12 mouse cellular contexts compared by ENCODE assay signal in genomic region chr2:163875484-163875883, GRCm38 (mm10). TPM values are rescaled to one million over a fixed set of nuclear protein-coding genes. Genes with fewer than 3 reads are reported as not detected.
DNase-seq lines count a peak whose midpoint lies in the region; ATAC-seq and TF ChIP-seq lines count a peak whose summit lies in the region.
"Had no signal": no experiment of that assay in that cellular context is flagged by ENCODE, and none has a peak within 500 bp of the region (broad histone marks: within the 10 kb centered on the region; RNA-seq: fewer than 3 reads in every experiment).

No protein-coding gene starts in this region.

- no peak overlapping the region for H3K4me3 ChIP-seq in lung, adult 2 months (replicated peaks; ENCODE audit: extremely low read depth, low read depth, low read length)
- no peak overlapping the region for H3K4me3 ChIP-seq in hindbrain, embryonic 15.5 days
- no peak overlapping the region for H3K4me3 ChIP-seq in kidney, embryonic 16.5 days (ENCODE audit: low read length)
- H3K4me3 ChIP-seq: embryonic facial prominence, embryonic 13.5 days; heart, embryonic 15.5 days had no signal

- H3K9me3 ChIP-seq in hindbrain, embryonic 15.5 days = no peaks in the 10 kb centered on the region
- H3K9me3 ChIP-seq in kidney, embryonic 16.5 days (ENCODE audit: low read length) = no peaks in the 10 kb centered on the region
- H3K9me3 ChIP-seq: embryonic facial prominence, embryonic 13.5 days; heart, embryonic 15.5 days had no signal

- H3K27me3 ChIP-seq in hindbrain, embryonic 15.5 days = no peaks in the 10 kb centered on the region
- H3K27me3 ChIP-seq in kidney, embryonic 16.5 days (ENCODE audit: insufficient read depth, low read length) = no peaks in the 10 kb centered on the region
- H3K27me3 ChIP-seq: embryonic facial prominence, embryonic 13.5 days had no signal

- H3K4me1 ChIP-seq in lung, adult 2 months (ENCODE audit: control insufficient read depth, insufficient read depth, low read length) = no peaks in the 10 kb centered on the region
- peaks cover 31% of the 10 kb centered on the region for H3K4me1 ChIP-seq in hindbrain, embryonic 15.5 days (replicated peaks)
- no peaks in the 10 kb centered on the region for H3K4me1 ChIP-seq in kidney, embryonic 16.5 days (ENCODE audit: insufficient read depth, low read length)

- DNase-seq in gastrocnemius, postnatal 10 days = peak; percentile 36
- DNase-seq in gastrocnemius, postnatal 36 days = no peak
- peak; percentile 9 for DNase-seq in lung, postnatal 36 days
- DNase-seq in lung, adult 2 months = no peak
- DNase-seq in right cerebral cortex, postnatal 25 days = peak; percentile 31

- H3K4me2 ChIP-seq in hindbrain, embryonic 15.5 days = no peak overlapping the region
- no peak overlapping the region for H3K4me2 ChIP-seq in kidney, embryonic 16.5 days (replicated peaks; ENCODE audit: low read depth, low read length)
- H3K4me2 ChIP-seq: embryonic facial prominence, embryonic 13.5 days; heart, embryonic 15.5 days had no signal

- no peaks in the 10 kb centered on the region for H3K36me3 ChIP-seq in hindbrain, embryonic 15.5 days
- H3K36me3 ChIP-seq in kidney, embryonic 16.5 days (ENCODE audit: insufficient read depth, low read length) = no peaks in the 10 kb centered on the region
- H3K36me3 ChIP-seq: embryonic facial prominence, embryonic 13.5 days; heart, embryonic 15.5 days had no signal

- ATAC-seq in hindbrain, embryonic 15.5 days (ENCODE audit: low FRiP score, low read depth) = peak; percentile 54; the same call in 1 of the 2 replicates
- no peak for ATAC-seq in megakaryocyte-erythroid progenitor cell, adult 5-6 weeks (replicated peaks; ENCODE audit: low FRiP score, low TSS enrichment, poor library complexity, severe bottlenecking)
- ATAC-seq in kidney, embryonic 16.5 days (ENCODE audit: low FRiP score, low TSS enrichment) = no peak

- TF ChIP-seq CTCF in lung, adult 2 months (IDR thresholded peaks at IDR 0.05; ENCODE audit: insufficient read depth, low read length) = no peak

- WGBS in lung, adult 2 months = 72% methylated on average over 7 of the region's 7 CpGs
- WGBS in hindbrain, embryonic 15.5 days = 43% methylated on average over 7 of the region's 7 CpGs
- 79% methylated on average over 7 of the region's 7 CpGs for WGBS in kidney, embryonic 16.5 days

- H3K9ac ChIP-seq in hindbrain, embryonic 15.5 days = no peak overlapping the region
- no peak overlapping the region for H3K9ac ChIP-seq in kidney, embryonic 16.5 days (replicated peaks; ENCODE audit: low read length)
- H3K9ac ChIP-seq: embryonic facial prominence, embryonic 13.5 days; heart, embryonic 15.5 days had no signal

- TF ChIP-seq POLR2A in lung, adult 2 months (IDR thresholded peaks at IDR 0.05; ENCODE audit: borderline replicate concordance, extremely low read depth, low read depth, low read length) = no peak

- intact Hi-C loops in gastrocnemius, postnatal 36 days (cut with DNase I) = no loop called here

- H3K27ac ChIP-seq in hindbrain, embryonic 15.5 days (replicated peaks) = peak overlapping the region; percentile 60
- no peak overlapping the region for H3K27ac ChIP-seq in kidney, embryonic 16.5 days (ENCODE audit: low read length)
- H3K27ac ChIP-seq: embryonic facial prominence, embryonic 13.5 days; heart, embryonic 15.5 days had no signal

RNA-seq across cellular contexts. Expression of gene Kcnk15, which starts 22.0 kb away (rescaled TPM):
- not detected for total RNA-seq in gastrocnemius, postnatal 10 days (2021)
- total RNA-seq in gastrocnemius, postnatal 36 days (2021) = not detected
- not detected in 2 replicates for polyA plus RNA-seq in lung, adult 2 months (2012; rRNA removed)
- polyA plus RNA-seq in hindbrain, embryonic 15.5 days (2015; fragmentation: Nextera tagmentation; extraction: Ambion mirVana) = 0.16 and 0.25 TPM in 2 replicates
- not detected in 2 replicates for total RNA-seq in megakaryocyte-erythroid progenitor cell, adult 5-6 weeks (2014; fragmentation: Nextera tagmentation)
- total RNA-seq in megakaryocyte-erythroid progenitor cell, adult 5-6 weeks (2017) = not detected in 2 replicates
- not detected in 2 replicates for polyA plus RNA-seq in kidney, embryonic 16.5 days (2015; fragmentation: Nextera tagmentation; extraction: Ambion mirVana)
- total RNA-seq: adrenal gland, postnatal 4 days had no signal
- polyA plus RNA-seq: embryonic facial prominence, embryonic 13.5 days; heart, embryonic 15.5 days; liver, embryonic 16.5 days had no signal

RNA-seq across cellular contexts. Expression of gene Rims4, which starts 43.0 kb away (rescaled TPM):
- total RNA-seq in gastrocnemius, postnatal 10 days (2021) = under 1 TPM; 0.90 to 0.96 TPM
- 1 to 10 TPM in 1 of 2 experiments, under 1 TPM in 1; 0.86 to 1.3 TPM for total RNA-seq in gastrocnemius, postnatal 36 days (2021)
- polyA plus RNA-seq in lung, adult 2 months (2012; rRNA removed) = 0.11 and 0.19 TPM in 2 replicates
- polyA plus RNA-seq in hindbrain, embryonic 15.5 days (2015; fragmentation: Nextera tagmentation; extraction: Ambion mirVana) = 18.2 and 21.5 TPM in 2 replicates
- total RNA-seq in megakaryocyte-erythroid progenitor cell, adult 5-6 weeks (2014; fragmentation: Nextera tagmentation) = not detected in 2 replicates
- total RNA-seq in megakaryocyte-erythroid progenitor cell, adult 5-6 weeks (2017) = not detected in 2 replicates
- polyA plus RNA-seq in kidney, embryonic 16.5 days (2015; fragmentation: Nextera tagmentation; extraction: Ambion mirVana) = 0.37 and 0.79 TPM in 2 replicates

RNA-seq across cellular contexts. Expression of gene Ccn5, which starts 54.8 kb away (rescaled TPM):
- 1 to 10 TPM in 1 of 2 experiments, under 1 TPM in 1; 0.40 to 1.9 TPM for total RNA-seq in gastrocnemius, postnatal 10 days (2021)
- under 1 TPM; 0.74 to 0.91 TPM for total RNA-seq in gastrocnemius, postnatal 36 days (2021)
- polyA plus RNA-seq in lung, adult 2 months (2012; rRNA removed) = 71.4 and 97.6 TPM in 2 replicates
- polyA plus RNA-seq in hindbrain, embryonic 15.5 days (2015; fragmentation: Nextera tagmentation; extraction: Ambion mirVana) = 0.23 and 0.45 TPM in 2 replicates
- total RNA-seq in megakaryocyte-erythroid progenitor cell, adult 5-6 weeks (2014; fragmentation: Nextera tagmentation) = not detected in 2 replicates
- total RNA-seq in megakaryocyte-erythroid progenitor cell, adult 5-6 weeks (2017) = not detected in 2 replicates
- polyA plus RNA-seq in kidney, embryonic 16.5 days (2015; fragmentation: Nextera tagmentation; extraction: Ambion mirVana) = 0.23 and 0.39 TPM in 2 replicates
- total RNA-seq: adrenal gland, postnatal 4 days had no signal

Comparison
In these comparisons a context has a peak if more than half of its experiments do, and no peak if none do; other contexts are left out.
1. DNase-seq: peak in gastrocnemius, postnatal 10 days (single experiment), lung, postnatal 36 days (single experiment) and right cerebral cortex, postnatal 25 days (single experiment); none in gastrocnemius, postnatal 36 days (0 of 2) and lung, adult 2 months (single experiment).